Mouse (Mus musculus) embryonic facial prominence, embryonic 12.5 days (tissue): ENCODE data around the gene Pde4dip. TPM values are rescaled to one million over a fixed set of nuclear protein-coding genes. Genes with fewer than 3 reads are reported as not detected.

Experiments used
- ATAC-seq: fragments of 200-750 bp; cut with Nextera tagmentation; 2 replicates; pipeline ENCODE4 v1.8.0; 2017; ENCODE audit not compliant: insufficient number of reproducible peaks, insufficient read depth, low FRiP score, low TSS enrichment
- H3K27ac ChIP-seq: fragments of 300-500 bp; sonication (generic); 2 replicates; pipeline ENCODE4 v1.5.1; 2016; ENCODE audit warnings: mild to moderate bottlenecking
- H3K27me3 ChIP-seq: fragments of 300-500 bp; sonication (generic); 2 replicates; pipeline ENCODE4 v1.6.1; 2016; ENCODE audit warnings: mild to moderate bottlenecking, moderate library complexity
- H3K36me3 ChIP-seq: fragments of 300-500 bp; sonication (generic); 2 replicates; pipeline ENCODE4 v1.6.1; 2016; ENCODE audit warnings: mild to moderate bottlenecking
- H3K4me1 ChIP-seq: fragments of 300-500 bp; sonication (generic); 2 replicates; pipeline ENCODE4 v1.6.1; 2016
- H3K4me2 ChIP-seq: fragments of 300-500 bp; sonication (generic); replicated peaks from 2 replicates; pipeline ENCODE4 v1.6.1; 2016; ENCODE audit warnings: mild to moderate bottlenecking, moderate library complexity
- H3K4me3 ChIP-seq: fragments of 300-500 bp; sonication (generic); 2 replicates; pipeline ENCODE4 v1.5.1; 2016; ENCODE audit warnings: mild to moderate bottlenecking
- H3K9ac ChIP-seq: fragments of 300-500 bp; sonication (generic); 2 replicates; pipeline ENCODE4 v1.6.1; 2016; ENCODE audit warnings: mild to moderate bottlenecking, moderate library complexity
- H3K9me3 ChIP-seq: fragments of 300-500 bp; sonication (generic); 2 replicates; pipeline ENCODE4 v1.6.1; 2016; ENCODE audit warnings: mild to moderate bottlenecking, moderate library complexity
- WGBS: fragments of 180-500 bp; shearing (Covaris S2); methylation state at CpG from one replicate; pipeline ENCODE4 v1.1.7; 2016; 5-methylcytosine and 5-hydroxymethylcytosine counted together
- polyA plus RNA-seq: library from polyadenylated mRNA; unstranded; fragments of >200 nt; fragmentation: Nextera tagmentation; extraction: Ambion mirVana; gene quantifications from 2 replicates; pipeline ENCODE4 v1.2.1, GENCODE M21; 2016

Pde4dip gene
- polyA plus RNA-seq, 1 experiment from 2014 or later = 32.4 TPM

DNA sequence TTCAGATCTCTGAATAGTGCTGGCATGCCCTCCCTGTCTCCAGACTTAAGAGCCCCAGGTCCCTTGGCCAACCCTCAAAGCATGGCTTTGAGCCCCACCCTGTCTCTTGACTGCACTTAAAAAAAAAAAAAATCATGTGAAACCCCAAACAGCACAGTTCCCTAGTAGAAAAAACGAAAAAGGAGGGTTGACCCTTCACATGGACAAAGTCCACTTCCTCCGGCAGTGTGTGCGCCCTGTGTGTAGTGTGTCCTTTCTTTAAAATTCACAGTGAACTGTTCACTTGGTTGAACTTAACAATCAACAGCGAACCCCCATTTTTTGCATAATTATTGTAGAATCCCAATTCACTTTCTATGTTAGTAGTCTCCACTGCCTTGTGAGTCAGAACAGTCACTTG lies 21.8 kb downstream of the Pde4dip start:
- ATAC-seq = no peak
- H3K9ac ChIP-seq = no peak overlapping the region
- H3K4me1 ChIP-seq = peaks cover 8% of the 10 kb centered on the region; the same call in 1 of the 2 replicates
- no peak overlapping the region for H3K27ac ChIP-seq
- no peaks in the 10 kb centered on the region for H3K36me3 ChIP-seq
- WGBS = 56% methylated on average over 4 of the region's 4 CpGs
- no peak overlapping the region for H3K4me2 ChIP-seq
- no peak overlapping the region for H3K4me3 ChIP-seq
- no peaks in the 10 kb centered on the region for H3K9me3 ChIP-seq
- H3K27me3 ChIP-seq = peaks cover 30% of the 10 kb centered on the region

DNA sequence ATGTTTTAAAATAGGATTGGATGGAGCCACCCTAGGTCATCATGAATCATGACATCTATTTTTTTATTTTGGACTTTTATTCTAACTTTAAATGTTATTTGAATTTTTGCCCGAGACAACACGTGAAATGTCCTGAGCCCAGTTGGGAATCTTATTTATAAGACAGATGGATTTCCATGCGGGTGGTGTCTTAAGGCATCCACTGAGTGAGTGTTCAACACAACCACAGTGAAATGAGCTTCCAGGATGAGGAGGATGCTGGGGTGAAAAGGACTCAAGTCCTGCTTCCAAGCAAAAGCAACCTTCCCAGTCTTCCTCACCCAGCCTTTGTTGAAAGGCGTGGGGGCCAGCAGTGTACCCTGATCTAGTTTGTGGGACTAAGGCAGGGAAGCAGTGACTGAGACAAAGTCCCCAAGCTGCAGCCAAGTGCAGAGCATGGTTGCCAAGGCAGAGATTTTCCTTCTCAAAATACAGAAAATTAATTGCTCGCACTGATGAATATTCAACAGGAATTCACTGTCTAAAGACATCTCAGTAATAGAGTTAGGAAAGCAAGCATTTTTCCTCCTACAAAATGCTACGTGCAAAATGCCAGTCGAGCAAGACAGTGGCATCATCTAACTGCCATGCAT lies 27.6 kb downstream of the Pde4dip start:
- no peak for ATAC-seq
- WGBS = 91% methylated on average over 7 of the region's 7 CpGs

DNA sequence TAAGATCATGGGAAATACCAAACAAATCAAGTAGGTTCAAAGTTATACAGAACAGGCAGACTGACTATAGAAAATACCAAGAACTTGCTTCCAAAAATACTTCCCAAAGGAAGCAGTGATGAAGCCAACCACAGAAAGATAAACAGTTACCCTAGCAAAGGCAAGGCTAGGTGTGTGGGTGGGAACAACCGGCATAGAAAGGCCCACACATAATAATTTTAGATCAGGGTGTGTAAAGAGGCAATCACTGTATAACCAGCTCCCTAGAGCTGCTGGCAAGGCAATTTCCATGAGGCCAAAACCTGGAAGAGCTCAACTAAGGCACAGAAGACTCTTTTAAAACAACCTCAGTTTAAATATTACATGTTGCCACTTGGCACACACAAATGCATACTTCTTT lies 29.1 kb downstream of the Pde4dip start:
- Histone ChIP-seq H3K9ac (no peak overlapping the region), H3K9me3 (no peaks in the 10 kb centered on the region), H3K27ac (no peak overlapping the region), H3K27me3 (no peaks in the 10 kb centered on the region), H3K4me1 (no peaks in the 10 kb centered on the region), H3K36me3 (no peaks in the 10 kb centered on the region), H3K4me3 (no peak overlapping the region), H3K4me2 (no peak overlapping the region)
- 86% methylated on average over 1 of the region's 1 CpGs for WGBS
- ATAC-seq = no peak

More for the DNA sequence above, 27.6 kb downstream of the Pde4dip start:
- Histone ChIP-seq H3K27me3 (peaks cover 2% of the 10 kb centered on the region), H3K9ac (no peak overlapping the region), H3K4me3 (no peak overlapping the region), H3K9me3 (no peaks in the 10 kb centered on the region), H3K4me1 (no peaks in the 10 kb centered on the region), H3K36me3 (no peaks in the 10 kb centered on the region), H3K27ac (no peak overlapping the region), H3K4me2 (no peak overlapping the region)

DNA sequence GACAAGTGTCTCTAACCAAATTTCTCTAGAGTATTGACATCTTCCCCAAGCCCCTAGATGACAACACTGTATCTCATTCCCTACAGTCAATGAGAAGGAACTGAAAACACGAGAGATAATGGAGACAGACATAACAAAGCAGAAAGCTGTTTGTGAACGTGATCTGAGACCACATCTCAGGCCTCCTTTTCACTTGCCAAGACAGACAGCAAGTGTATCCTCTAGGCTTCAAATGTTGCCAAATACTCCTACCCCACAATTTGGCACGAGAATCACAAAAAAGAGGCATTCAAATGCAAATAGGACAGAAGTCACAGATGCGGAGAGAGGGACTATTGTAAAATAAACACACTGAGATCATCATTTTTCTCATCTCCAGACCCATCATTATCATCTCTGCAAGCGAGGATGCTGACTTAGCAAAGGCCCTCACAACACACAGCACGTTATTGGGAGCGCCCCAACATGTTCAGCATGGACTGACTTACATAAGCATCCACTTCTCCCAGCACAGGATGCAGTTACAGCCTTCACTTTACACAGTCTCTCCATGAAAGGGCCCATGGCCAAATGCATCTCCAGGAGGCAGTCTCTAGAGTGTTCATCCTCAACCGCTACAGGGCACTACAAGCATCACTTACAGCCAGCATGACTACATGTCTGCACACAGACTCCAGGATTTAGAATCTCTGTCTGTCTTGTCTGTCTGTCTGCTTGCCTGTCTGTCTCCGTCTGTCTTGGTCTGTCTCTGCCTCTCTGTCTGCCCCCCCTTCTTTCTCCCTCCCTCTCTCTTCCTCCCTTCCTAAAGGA lies 33.7 kb downstream of the Pde4dip start:
- Histone ChIP-seq H3K9me3 (no peaks in the 10 kb centered on the region), H3K36me3 (no peaks in the 10 kb centered on the region), H3K27ac (no peak overlapping the region), H3K4me2 (no peak overlapping the region), H3K27me3 (no peaks in the 10 kb centered on the region), H3K4me3 (no peak overlapping the region), H3K4me1 (no peaks in the 10 kb centered on the region), H3K9ac (no peak overlapping the region)
- 80% methylated on average over 9 of the region's 9 CpGs for WGBS
- ATAC-seq = no peak

DNA sequence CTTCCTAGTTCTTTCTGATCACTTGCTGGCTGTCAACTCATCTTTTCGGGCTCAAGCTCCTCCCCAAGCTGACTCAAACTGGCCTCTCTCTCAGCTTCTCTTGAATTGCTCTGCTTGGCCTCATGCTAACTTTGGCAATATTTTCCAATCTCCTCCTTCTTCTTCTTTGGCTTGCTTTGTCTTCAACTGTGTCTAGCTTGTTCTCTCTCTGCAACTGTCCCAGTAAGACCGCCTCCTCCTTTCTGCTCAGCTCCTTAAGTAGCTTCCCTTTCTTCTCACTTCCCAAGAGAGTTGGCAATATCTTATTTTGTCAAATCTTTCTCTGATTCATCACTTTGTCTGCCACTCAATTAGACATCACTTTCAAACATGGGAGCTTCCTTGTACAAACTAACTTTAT lies 36.7 kb downstream of the Pde4dip start:
- Histone ChIP-seq H3K4me1 (no peaks in the 10 kb centered on the region), H3K27me3 (no peaks in the 10 kb centered on the region), H3K9me3 (no peaks in the 10 kb centered on the region), H3K4me3 (no peak overlapping the region), H3K4me2 (no peak overlapping the region), H3K27ac (no peak overlapping the region), H3K9ac (no peak overlapping the region), H3K36me3 (no peaks in the 10 kb centered on the region)
- ATAC-seq = no peak
- WGBS = 90% methylated on average over 2 of the region's 2 CpGs

DNA sequence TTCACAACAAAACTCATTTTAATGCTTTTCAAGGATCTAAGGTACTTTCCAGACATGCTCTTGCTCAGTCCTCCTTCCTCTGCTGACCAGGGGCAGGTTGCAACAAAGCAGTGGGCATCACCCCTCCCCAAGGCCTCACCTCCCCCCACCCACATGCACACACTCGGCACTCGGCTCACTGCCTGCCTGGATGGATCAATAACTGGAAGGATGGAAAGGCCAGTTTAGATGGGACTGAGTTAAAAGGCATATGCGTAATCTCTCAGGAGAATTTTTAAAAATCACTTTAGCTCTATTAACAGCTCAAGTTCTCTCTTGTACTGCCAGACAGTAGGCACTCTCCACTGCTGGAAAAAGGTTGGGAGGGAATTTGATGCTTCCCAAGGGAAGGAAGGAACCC lies 40.9 kb downstream of the Pde4dip start:
- ATAC-seq = no peak
- WGBS = 53% methylated on average over 3 of the region's 3 CpGs
- no peak overlapping the region for H3K4me3 ChIP-seq

DNA sequence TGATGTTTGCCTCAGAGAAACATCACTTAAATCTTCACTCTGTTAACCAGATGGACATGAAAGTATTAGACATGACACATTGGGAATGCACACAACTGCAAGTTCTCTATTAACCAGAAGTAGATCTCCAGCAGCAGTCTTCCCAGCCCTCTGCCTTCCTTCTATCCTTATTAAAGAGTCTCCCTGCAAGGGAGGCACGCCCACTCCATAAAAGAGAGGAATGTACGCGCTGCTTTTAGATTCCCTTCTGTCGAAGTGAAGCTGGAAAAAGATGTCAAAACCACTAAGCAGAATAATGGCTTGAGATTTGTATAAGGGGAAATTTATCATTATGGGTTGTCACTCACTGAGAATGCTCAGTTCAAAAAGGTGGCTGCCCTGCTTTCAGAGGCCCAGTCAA lies 42.1 kb downstream of the Pde4dip start:
- Histone ChIP-seq H3K36me3 (no peaks in the 10 kb centered on the region), H3K4me3 (no peak overlapping the region), H3K27ac (no peak overlapping the region), H3K4me2 (no peak overlapping the region), H3K9ac (no peak overlapping the region), H3K4me1 (no peaks in the 10 kb centered on the region), H3K27me3 (no peaks in the 10 kb centered on the region), H3K9me3 (no peaks in the 10 kb centered on the region)
- no peak for ATAC-seq
- WGBS = 75% methylated on average over 4 of the region's 4 CpGs

More for the DNA sequence above, 40.9 kb downstream of the Pde4dip start:
- H3K4me1 ChIP-seq = no peaks in the 10 kb centered on the region
- H3K36me3 ChIP-seq = no peaks in the 10 kb centered on the region
- H3K4me2 ChIP-seq = no peak overlapping the region
- H3K27me3 ChIP-seq = no peaks in the 10 kb centered on the region
- H3K9me3 ChIP-seq = no peaks in the 10 kb centered on the region
- no peak overlapping the region for H3K9ac ChIP-seq
- H3K27ac ChIP-seq = no peak overlapping the region

DNA sequence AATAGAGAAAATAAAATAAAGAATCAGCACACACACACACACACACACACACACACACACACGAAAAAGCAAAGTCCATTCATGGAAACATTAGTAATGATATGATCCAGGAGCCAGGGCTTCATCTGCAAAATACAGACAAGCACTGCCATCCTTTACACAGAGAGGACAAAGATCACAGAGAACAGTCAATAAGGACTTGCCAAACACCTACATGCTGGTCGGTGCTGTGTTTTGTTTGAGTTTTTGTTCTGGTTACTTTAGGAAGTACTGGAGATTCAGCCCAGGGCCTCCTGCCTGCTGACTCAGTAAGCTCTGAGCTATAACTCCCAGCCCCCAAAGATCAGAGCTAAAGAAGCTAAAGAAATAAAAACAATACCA lies 43.7 kb downstream of the Pde4dip start:
- H3K27me3 ChIP-seq = no peaks in the 10 kb centered on the region
- no peaks in the 10 kb centered on the region for H3K36me3 ChIP-seq
- H3K9me3 ChIP-seq = no peaks in the 10 kb centered on the region
- H3K4me2 ChIP-seq = no peak overlapping the region
- no peaks in the 10 kb centered on the region for H3K4me1 ChIP-seq
- H3K4me3 ChIP-seq = no peak overlapping the region
- H3K9ac ChIP-seq = no peak overlapping the region
- ATAC-seq = no peak
- 72% methylated on average over 2 of the region's 2 CpGs for WGBS
- H3K27ac ChIP-seq = no peak overlapping the region

DNA sequence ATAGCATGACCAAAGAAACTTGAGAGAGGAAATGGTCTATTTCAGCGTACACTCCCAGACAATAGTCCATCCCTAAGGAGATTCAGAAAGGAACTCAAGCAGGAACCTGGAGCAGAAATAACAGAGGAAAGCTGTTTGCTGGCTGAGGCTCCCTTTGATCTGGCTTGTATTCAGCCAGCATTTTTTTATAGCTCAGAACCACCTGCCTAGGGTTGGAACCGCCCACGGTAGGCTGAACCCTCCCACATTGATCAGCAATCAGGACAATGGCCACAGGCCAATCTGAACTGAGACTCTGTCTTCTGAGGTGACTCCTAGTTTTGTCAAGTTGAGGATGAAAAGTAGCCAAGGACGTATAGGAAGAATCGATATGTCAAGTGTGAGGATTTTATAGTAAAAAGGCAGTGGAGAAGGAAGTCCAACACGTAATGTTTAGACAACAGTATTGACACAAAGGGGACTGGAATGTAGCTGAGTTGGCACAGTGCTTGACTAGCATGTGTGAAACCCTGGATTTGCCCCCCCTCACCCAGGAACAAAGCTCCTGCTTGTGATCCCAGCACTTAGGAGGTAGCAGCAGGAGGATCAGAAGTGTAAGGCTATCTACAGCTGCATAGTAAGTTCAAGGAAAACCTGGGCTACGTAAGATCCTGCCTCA lies 44.2 kb downstream of the Pde4dip start:
- Histone ChIP-seq H3K4me1 (no peaks in the 10 kb centered on the region), H3K27ac (no peak overlapping the region), H3K9me3 (no peaks in the 10 kb centered on the region), H3K4me3 (no peak overlapping the region), H3K4me2 (no peak overlapping the region), H3K36me3 (no peaks in the 10 kb centered on the region), H3K9ac (no peak overlapping the region), H3K27me3 (no peaks in the 10 kb centered on the region)
- 85% methylated on average over 7 of the region's 7 CpGs for WGBS
- ATAC-seq = no peak

DNA sequence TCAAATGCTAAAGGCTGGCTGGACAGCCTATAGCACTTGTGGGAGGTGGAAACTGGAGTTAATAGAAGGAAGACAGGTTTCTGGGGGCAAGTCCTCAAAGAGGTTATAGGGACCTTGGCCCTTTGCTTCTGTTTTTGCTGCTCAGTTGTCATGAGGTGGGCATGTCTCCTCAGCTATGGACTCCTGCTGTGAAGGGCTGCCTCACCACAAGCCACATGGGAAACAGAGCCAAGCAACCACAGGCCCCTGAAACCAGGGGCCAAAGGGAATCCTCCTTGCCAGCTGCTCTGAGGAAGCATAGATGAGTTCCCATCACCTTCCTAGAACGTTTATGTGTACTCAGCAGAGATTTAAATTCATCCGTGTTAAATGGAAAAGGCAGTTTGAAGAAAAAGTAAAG lies 45.9 kb downstream of the Pde4dip start:
- H3K4me1 ChIP-seq = no peaks in the 10 kb centered on the region
- H3K27me3 ChIP-seq = no peaks in the 10 kb centered on the region
- H3K9ac ChIP-seq = no peak overlapping the region
- 70% methylated on average over 2 of the region's 2 CpGs for WGBS
- no peak overlapping the region for H3K4me2 ChIP-seq
- no peaks in the 10 kb centered on the region for H3K9me3 ChIP-seq
- no peak overlapping the region for H3K27ac ChIP-seq
- ATAC-seq = no peak
- H3K4me3 ChIP-seq = no peak overlapping the region
- no peaks in the 10 kb centered on the region for H3K36me3 ChIP-seq

DNA sequence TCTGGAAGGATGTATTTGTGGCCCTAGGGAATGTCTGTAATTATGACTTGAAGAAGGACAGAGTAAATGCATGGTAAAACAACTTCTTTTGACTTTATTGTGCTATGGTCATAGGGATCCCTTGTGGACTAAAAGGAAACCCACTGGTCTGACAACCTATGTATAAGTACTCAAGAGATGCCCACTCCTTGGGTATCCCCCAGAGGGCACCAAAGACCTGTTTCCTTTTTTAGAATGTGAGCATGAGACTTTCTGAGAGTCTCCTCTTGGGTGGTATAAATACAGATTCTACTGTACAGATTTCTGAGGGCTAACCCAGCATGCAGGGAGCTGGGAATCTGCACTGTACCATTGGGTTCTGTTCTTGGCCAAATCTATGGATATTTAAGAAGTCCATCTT lies 48.1 kb downstream of the Pde4dip start:
- no peaks in the 10 kb centered on the region for H3K36me3 ChIP-seq

DNA sequence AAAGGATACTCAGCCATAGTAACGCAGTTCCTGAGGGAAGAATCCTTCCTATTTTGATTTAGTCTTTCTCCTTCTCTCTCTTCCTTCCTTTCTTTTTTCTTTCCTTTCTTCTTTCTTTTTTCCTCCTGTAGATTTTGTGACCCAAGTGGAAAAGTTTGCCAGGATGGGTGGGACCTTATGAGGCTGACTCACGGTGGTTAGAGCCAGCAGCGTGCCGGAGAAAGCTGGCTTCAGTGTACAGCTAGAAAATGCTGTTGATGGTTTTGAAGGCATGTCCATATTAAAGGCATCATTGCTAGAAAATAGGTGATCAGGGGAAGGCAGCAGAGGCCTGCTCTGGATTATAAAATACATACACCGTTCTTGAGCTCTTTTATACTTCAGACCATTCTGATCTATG lies 52.6 kb downstream of the Pde4dip start:
- H3K4me3 ChIP-seq = no peak overlapping the region
- H3K36me3 ChIP-seq = no peaks in the 10 kb centered on the region
- H3K9me3 ChIP-seq = no peaks in the 10 kb centered on the region
- no peak for ATAC-seq
- no peak overlapping the region for H3K4me2 ChIP-seq
- H3K27me3 ChIP-seq = no peaks in the 10 kb centered on the region
- no peak overlapping the region for H3K9ac ChIP-seq
- H3K4me1 ChIP-seq = no peaks in the 10 kb centered on the region
- WGBS = 93% methylated on average over 5 of the region's 5 CpGs
- no peak overlapping the region for H3K27ac ChIP-seq

More for the DNA sequence above, 48.1 kb downstream of the Pde4dip start:
- Histone ChIP-seq H3K9ac (no peak overlapping the region), H3K4me2 (no peak overlapping the region), H3K4me3 (no peak overlapping the region), H3K9me3 (no peaks in the 10 kb centered on the region), H3K27ac (no peak overlapping the region), H3K27me3 (no peaks in the 10 kb centered on the region), H3K4me1 (no peaks in the 10 kb centered on the region)
- no peak for ATAC-seq
